Mouse (Mus musculus): ENCODE measurements around the gene D1Pas1.

- TF ChIP-seq CTCF (IDR thresholded peaks at IDR 0.05; ENCODE audit: extremely low read depth, insufficient read length, insufficient replicate concordance, low read depth, low read length), result no peak
- no peak for TF ChIP-seq POLR2A (IDR thresholded peaks at IDR 0.05; ENCODE audit: low read depth, low read length)
These were observed 39.2 kb downstream of the D1Pas1 start for GRCm38 (mm10) chr1:187006227-187006925.
